Mouse (Mus musculus): ENCODE data around the gene Sdccag8.

GRCm38 (mm10) chr1:177027706-177028105 is 213.2 kb downstream of the Sdccag8 start:
- TF ChIP-seq CTCF (IDR thresholded peaks at IDR 0.05; ENCODE audit: insufficient read depth, low read length), result no peak
- no peak for TF ChIP-seq POLR2A (IDR thresholded peaks at IDR 0.05; ENCODE audit: borderline replicate concordance, extremely low read depth, low read depth, low read length)
